Mouse (Mus musculus) spleen, postnatal 36 days (tissue): ENCODE measurements around the gene BC030867.

ENCODE experiments used
- DNase-seq, 2 experiments: peaks; one replicate each; pipeline ENCODE4 v3.0.0; 2022; ENCODE audit warnings: low spot score in 2 of 2, mixed read lengths in 1 of 2

The BC030867 gene

DNA sequence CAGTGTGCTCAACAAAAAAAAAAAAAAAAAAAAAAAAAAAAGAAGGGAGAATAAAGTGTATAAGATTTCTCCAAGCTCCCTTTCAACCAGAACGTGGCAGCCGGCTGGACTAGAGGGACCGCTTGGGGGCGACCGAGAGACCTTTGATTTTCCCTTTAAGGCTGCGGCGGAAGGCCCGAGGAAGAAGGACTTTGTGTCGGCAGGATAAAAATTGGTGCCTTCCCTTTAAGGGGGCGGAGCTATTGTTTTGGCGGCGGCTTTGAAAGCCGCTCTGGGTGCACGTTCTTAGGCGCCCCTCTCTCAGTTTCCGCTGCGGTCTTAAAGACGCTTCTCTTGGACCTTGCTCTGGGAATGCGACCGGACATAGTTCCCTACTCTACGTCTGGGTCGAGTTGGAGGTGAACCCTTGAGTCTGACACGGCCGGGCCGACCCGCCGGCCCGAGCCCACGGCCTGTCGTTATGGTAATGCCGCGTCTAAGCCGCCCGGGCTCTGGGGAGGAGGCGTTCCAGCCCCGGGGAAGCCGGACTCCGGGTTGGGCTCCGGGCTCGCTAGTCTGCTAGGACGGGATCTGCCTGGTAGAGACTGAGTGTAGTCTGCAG is at the start of gene BC030867:
Gene BC030867, plus strand, starts transcription at position 253 of the 601 bp plus-strand sequence.
- DNase-seq: peak; percentile 86 to 92

DNA sequence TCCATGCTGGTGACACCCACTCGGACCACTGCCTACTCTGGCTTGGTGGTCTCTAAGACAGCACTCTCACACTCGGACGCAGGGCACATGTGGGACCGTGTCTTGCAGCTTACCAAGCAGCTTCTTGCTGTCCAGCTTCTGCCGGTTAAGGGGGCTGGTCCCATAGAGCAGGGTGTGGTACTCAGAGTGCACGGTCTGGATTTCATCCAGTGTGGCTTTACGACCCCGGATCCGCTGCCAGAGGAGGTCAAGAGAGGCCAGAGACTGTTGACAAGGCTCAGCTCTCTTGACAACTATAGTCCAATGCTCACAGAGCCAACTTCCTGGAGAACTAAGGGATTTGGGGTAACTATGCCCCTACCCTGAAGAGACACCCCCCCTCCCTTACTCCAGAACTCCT is 48.8 kb upstream of the BC030867 start:
- DNase-seq: no peak

DNA sequence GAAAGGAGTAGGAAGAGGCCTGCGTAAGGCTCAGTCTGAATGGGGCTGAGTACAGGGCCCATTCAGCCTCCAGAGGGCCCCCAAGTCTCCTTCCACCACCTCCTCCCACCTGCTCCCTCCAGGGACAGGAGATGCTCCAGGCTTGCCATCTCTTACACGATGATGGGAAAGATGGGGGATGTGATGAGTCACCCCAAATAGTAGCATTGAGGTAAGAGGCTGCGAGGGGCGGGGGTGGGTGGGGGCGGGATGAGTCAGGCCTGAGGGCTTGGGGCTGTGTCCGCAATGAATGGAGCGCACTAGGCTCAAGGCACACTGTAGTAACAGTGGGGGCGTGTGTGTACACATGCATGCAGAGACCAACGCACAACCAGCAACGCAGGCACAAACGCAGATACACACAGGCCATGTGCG is 47.3 kb upstream of the BC030867 start:
- no peak for DNase-seq

DNA sequence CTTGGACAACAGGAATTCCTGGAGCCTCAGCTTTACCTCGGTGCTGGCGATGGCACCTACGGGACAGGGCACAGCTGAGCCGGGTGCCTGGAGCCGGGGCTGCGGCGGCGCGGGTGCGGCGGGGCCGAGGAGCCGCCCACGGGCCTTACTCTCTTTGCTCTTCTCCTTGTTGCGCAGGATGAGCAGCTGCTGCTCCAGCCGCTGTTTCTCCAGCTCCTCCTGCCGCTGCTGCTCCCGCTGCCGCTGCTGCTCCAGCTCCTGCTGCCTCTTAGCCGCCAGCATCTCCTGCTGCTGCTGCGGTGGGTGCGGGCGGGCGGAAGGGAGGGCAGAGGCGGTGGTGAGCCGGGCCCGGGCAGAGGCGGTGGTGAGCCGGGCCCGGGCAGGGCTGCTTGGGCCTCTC is 42.2 kb upstream of the BC030867 start:
- DNase-seq: no peak

DNA sequence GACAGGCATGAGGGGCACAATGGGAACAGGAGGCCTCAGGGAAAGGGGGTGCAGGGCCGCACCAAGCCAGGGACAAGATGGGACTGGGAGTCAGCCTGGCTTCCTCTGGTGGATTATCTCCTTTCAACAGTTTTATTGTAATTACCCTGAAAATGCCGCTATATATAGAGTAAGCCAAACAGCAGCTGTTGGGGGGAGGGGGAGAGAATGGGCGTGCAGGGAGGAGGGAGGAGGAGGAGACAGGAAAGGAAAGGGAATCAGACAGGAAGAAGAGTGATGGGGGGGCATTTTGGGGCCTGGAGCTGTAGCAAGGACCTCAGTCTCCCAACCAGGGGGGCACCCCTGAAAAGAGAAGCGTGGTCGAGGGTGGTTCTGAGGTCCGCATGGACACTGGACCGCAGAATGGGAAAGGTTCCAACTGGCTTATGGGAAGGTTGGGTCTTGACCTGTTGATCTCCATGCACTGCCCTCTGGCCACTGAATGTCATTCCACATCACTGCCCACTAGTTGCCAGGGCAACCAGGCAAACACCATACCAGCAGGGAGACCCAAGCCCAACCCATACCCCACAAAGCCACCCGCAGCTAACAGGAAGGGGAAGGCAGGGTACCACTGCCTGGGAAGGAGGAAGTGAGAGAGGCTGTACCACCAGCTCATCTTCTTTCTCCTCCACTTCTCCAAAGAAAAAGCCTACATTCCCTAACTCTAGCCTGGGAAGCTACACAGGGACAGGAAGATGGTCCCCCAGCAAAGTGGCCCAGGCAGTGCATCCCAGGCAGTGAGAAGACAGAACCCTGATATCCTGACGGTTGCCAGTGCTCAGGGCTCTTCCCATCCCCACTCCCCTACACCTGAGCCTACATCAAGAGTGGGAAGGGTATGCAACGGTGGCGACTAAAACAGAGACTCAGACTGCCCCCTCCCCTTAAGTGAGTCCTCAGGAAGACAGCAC is 40.6 kb upstream of the BC030867 start:
- peak; percentile 27 to 33 for DNase-seq

DNA sequence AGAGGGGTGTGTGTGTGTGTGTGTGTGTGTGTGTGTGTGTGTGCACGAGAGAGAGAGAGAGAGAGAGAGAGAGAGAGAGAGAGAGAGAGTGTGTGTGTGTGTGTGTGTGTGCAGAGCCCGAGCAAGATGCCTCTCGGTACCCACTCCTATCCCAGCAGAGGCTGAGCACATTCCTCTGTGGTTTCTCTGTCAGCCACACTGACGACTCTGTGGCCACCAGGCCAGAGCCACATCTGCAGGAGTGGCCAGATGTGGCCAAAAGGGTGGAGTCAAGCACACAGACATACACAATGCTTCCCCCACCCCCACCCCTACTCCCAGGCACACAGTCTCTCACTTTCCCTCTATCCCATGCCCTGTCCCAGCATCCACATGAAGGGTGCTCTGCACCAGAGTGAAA is 39.8 kb upstream of the BC030867 start:
- no peak for DNase-seq

DNA sequence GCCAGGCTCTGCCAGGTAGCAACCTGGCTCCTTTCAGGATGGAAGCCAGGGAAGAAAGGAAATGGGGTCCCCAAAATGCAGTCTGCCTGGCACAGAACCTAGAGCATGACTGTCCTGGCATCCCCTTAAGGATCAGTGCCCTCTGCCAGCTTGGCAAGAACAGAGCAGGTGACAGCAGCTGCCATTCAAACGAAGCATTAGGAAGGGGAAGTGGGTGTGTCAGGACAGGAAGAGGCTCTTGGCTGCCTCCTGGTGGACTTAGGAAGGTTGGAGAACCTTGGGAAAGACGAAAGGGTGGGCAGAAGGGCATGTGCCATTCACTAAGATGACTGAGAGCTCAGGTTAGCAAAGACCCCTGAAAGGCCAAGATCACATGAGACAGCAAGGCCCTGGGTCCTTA is 38.9 kb upstream of the BC030867 start:
- DNase-seq: no peak

DNA sequence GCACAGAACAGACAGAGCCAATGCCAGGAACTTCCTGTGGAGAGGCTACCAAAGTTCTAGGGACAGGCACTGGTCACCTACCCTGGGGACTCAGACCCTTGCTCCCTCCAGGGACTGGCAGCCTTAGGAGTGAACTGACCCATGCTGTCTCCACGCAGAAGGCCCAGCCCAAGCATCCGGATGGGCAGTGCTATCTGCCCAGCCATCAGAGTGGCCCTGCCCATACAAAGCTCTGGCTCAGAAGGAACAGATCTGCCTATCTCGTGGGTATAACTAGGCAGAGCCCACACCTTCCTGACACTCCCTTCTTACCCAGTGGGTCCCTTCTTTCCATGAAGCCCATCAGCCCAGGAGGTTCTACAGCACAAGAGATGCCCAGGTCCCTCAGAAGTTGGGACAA is 38.5 kb upstream of the BC030867 start:
- no peak for DNase-seq

DNA sequence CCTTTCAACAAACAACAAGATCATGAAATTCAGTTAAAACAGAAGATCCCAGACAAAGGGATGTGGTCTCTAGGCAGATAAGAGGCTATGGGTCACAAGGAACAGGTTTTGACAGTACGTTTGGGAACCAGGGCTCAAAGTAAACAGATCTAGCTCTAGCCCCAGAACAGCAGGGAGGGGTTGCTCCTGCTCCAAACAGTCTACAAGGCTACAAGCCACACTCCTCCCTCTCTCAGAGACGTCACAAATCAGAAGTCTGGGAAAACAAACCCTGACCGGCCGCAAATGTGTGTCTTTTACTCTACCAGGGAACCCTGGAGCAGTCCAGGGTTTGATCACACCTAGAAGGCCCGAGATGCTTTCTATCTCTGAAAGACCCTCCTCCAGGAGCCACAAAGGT is 37.7 kb upstream of the BC030867 start:
- DNase-seq: no peak

DNA sequence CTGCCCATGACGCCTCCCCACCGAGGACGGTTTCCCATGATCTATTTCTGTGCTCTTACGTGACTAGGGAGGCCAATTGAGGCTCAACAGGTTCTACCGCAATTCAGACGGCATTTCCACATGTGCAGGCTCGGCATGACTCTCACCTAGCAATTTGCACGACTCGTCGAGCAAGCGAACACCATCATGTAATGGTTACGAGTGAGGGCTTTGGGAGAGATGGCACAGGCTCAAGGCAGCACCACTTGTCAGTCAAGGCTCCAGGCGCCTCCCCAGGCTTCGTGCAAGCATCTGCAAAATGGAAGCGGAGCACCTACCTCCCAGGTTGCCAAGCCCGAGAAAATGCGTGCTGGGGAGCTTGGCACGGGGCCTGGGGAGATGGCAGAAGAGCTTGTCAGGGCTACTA is 36.7 kb upstream of the BC030867 start:
- DNase-seq: no peak

DNA sequence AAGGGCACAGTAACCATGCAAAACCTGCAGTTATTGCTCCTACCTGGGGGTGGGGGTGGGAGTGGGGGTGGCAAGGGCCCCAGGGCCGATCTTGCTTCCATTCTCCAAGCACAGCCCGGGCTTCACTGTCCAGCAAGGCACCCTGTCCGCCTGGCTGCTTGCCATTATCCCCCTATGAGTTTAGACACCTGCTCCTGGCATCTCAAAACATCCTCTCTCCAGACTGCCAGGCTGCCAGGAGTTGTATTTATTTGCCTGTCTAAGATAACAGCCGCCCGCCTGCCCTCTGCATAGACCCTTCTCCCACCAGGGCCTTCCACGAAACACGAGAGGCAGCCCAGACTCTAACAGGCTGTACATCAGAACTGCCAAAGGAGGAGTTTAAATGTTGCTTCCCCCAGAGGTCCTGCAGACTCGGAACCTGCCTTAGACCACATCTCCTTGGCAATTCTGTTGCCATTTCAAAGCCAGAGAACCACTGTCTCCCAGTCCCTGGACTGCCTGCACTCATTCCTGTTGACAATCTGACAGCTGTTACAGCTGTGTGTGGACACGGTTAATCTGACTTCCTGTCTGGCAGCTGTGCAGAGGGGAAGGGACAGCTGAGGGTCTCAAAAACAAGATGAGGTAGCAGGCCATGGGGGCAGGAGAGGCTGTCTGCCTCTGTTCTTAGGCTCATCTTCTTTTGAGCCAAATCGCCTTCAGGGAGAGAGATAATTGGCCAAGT is 34.1 kb upstream of the BC030867 start:
- no peak for DNase-seq

DNA sequence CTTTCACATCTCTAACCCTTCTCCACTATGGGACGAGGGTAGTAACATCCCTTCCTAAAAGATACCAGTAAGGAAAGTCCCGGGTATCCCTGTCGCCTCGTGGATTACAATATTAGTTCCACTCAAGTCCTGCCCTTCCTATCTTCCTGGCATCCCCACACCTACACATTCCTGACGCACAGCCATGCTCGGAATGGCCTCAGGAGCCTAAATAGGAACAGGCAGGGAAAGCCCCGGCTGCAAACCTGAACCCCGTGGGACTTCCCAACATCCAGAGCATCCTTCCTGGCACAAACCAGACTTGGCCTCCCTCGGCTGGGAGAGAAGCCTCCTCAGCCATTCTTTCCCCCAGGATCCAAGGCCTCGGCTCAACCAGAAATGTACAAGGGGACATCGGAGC is 33.2 kb upstream of the BC030867 start:
- no peak for DNase-seq

DNA sequence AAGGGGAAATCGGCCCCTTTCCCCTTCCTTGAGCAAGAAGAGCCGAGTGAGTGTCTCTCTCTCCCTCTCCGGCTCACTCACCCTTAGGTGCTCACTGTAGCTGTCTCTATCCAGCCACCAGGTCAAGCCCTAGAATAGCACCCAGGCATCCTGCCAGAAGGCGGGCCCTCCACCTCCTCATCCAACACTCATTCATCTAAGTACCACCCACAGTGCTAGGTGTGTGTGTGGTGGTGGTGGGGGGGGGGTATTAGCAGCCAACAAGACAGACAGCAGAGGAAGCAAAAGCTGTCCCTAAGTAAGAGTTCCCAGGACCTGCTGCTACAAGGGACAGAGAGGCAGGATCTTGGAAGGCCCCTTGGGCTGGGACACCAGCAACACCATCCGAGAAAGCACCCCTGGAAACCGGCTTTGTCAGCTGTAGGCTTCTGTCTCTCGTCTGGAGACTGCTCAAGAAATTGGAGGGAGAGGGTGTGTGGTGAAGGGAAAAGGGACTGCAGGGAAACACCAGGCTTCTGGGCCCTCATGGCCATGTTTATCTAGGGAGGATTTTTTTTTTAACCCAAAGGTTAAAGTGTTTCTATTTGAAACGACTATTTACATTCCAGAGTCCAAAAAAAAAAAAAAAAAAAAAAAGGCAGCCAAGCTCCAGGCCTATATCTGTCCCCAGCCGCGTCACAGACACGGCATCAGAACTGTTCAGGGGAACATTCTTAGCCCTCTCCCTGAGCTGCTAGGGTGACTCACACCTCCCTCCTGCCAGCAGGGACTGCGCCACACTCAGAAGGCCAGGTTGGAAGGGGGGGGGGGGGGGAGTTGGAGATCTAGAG is 32.4 kb upstream of the BC030867 start:
- DNase-seq: no peak

DNA sequence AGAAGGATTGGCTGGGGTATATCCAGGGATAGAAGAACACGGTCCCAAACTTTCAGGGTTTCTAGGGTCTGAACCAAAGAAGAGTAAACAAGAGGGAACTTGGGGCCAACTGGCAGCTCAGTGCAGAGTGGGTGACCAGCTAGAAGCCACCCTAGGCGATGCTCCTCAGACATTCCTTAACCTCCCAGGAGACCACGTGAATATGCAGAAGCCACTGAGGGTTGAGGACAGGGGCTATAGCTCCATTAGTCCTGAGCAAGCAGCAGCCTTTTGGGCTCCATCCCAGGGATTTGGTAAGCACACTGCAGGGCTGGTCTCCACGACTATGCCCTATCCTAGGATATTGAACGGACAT is 31.8 kb upstream of the BC030867 start:
- no peak for DNase-seq

DNA sequence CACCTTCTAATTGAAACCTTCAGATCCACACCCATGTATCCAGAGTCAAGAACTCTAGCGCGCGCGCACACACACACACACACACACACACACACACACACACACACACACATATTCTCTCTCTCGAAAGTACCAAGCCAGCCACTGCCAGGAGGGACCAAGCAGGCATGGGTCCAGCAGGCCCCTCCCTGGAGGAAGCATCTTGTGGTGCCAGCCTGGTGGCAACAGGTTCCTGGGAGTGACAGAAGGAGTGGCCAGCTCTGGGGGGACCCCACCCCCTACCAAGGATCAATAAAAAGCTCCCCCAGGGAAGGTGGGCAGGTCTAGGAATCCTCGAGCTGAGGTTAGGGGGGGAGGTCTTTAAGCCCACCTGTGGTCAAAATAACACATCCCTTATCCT is 31.3 kb upstream of the BC030867 start:
- no peak for DNase-seq

DNA sequence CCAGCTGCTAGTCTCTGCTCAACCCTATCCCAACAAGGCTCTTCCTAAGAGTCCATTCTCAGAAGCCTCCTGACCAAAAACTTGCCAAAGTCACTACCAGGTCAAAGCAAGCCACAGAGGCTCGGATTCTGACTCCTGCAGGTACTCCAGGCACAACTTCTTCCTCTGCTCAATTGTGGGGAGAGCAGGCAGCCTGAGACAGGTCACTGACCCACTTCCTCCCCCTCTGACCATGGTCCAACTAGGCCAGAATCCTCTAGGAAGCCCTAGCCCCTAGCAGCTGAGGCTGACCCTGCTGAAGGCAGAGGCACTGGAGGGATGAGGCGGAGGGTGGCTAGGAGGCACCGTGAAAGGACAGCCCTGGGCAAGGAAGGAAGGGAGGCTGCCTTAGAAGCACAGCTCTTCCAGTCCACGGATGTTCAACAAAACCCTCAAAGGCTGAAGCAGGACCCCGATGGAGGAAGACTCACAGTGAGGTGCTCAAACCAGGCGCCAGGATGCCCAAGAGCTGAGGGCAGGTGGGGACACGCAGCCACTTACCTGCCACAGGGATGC is 30.7 kb upstream of the BC030867 start:
- no peak for DNase-seq

DNA sequence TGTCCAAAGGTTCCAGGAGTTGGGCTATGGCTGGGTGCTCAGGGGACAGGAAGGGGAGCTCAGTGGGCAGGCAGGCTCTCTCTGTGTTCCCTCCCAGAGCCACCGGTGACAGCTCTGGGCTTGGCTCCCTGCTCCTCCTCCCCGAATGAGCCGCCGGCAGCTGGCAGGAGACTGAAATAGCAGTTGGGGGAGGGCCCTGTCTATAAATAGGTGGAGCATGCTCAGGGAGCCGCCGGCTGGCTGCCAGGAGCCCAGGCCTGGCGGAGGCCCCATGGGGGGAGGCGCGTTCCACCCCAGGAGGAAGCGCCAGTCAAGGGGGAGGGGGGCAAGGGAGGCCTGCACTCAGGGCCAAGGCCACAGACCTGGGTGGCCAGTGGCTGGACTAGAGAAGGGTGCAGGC is 29.9 kb upstream of the BC030867 start:
- peak; percentile 79 to 80 for DNase-seq

DNA sequence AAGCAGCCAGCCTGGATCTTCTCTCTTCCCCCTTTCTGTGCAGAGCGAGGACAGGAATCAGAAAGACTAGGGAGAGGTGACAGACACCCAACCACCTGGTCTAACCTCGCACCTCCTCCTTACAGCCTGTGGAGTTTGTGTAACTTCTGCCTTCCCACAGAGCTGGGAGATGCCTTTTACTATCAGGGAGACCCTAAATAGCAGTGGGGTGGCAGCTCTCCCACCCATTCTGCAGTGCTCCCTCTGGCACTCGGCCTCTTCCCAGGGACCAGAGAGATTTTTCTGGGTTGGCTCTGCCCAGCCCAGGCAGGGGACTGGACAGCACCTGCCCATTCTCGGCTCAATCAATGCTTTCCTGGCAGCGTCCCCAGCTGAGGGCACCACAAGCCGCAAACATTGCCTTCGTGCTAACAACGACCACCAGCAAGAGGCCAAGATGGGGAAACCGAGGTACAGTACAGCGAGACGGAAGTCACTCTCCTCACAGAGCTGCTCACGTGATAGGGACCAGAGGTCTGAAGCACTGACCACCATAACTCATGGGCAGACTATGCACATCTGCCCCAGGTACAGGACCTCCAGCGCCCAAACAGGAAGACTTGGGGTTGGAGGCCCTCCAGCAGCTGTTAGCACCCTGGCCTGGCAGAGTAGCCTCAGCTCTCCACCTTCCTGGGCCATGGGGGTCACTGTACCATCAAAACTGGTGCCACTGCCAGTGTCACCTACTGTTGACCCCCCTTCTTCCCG is 29.3 kb upstream of the BC030867 start:
- DNase-seq: no peak

DNA sequence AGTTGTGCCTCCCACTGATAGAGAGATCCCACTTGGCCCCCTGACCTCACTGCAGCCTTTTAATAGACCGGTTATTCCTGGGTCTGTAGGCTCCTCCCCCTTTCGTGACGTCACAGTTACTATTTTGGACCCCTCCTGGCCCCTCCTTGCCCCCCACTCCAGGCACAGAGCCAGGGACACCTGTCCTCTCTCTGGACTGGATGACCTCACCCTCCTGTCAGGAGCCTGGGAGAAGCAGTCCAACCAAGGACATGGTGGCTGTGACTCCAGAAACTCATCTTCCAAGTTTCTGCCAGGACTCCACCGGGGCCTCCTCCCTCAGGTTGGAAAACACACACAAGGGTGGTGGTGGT is 28.7 kb upstream of the BC030867 start:
- DNase-seq: no peak

DNA sequence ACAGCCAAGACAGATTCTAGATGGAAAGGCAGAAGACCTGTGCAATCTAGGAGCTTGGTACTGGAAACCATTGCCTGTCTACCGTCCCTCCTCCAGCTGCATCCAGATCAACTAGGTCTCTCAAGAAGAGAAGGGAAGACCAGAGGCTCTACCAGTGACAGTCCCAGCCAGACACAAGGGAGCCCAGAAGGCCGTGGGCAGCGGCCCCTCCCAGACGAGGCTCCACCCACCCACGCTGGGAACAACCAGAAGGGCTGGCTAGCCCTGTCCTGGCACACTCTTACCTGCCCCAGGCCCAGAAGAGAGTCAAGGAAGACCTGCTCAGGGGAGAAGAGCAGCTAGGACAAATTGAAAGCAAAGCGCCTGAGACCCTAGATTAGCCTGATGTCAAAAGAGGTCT is 28.2 kb upstream of the BC030867 start:
- DNase-seq: no peak
